Mouse (Mus musculus) bone marrow, adult 2 months (tissue): ENCODE data around the gene Ewsr1.

Source experiments
- CTCF ChIP-seq: fragments of 200-500 bp; IDR thresholded peaks from 2 replicates; pipeline ENCODE4 v1.5.1; 2011; ENCODE audit warnings: low read length, control low read depth; ENCODE audit not compliant: control insufficient read depth, insufficient read depth
- POLR2A ChIP-seq: fragments of 200-500 bp; IDR thresholded peaks from 2 replicates; pipeline ENCODE4 v1.6.1; 2011; ENCODE audit warnings: low read depth, mild to moderate bottlenecking, control low read depth, low read length, borderline replicate concordance; ENCODE audit not compliant: control insufficient read depth

DNA sequence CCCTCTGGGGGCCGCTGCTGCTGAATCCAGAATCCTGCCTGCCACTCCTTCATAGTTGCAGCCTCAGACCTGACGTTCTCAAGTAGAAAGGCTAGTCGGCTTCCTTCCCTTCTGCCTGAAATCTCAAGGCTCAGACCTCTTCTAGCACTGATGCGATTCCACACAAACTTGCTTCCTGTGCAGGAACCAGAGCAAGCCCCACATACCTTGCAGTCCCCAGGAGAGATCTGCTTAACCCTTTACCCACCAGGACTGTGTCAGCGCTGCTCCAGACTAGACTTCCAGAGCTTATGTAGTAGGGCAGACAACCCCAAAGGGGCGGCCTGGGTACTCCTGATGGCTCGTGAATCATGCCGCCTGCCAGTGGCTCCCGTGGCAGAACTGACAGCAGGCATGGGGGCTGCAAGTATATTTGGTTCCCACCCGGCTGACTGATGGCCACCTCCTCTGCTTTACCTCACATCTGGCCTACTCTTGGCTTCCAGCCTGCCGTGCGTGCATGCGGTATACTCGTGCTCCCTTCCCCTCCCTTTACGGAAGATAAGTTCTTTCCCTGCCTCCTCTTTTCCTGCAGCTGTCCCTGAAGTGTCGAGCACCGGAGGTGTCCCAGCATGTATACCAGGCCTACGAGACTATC lies 57.8 kb downstream of the Ewsr1 start:
- TF ChIP-seq CTCF: no peak
- no peak for TF ChIP-seq POLR2A
